Mouse (Mus musculus) cerebellum, adult 2 months (tissue): ENCODE measurements at regions not wholly inside any gene's neighbourhood (a gene's known extent, or its start where the extent isn't known, plus 50 kb on each side); places are given as distances from the start of the nearest gene placed in this dataset.

Source experiments
- CTCF ChIP-seq: fragments of 200-500 bp; IDR thresholded peaks from 2 replicates; pipeline ENCODE4 v1.5.1; 2011; ENCODE audit warnings: low read depth, mild to moderate bottlenecking, control low read depth, low read length, moderate library complexity, borderline replicate concordance; ENCODE audit not compliant: insufficient read depth
- POLR2A ChIP-seq: fragments of 200-500 bp; IDR thresholded peaks from 2 replicates; pipeline ENCODE4 v1.6.1; 2011; ENCODE audit warnings: low read length, control low read depth, borderline replicate concordance; ENCODE audit not compliant: insufficient read depth

- TF ChIP-seq CTCF: peak; percentile 95
- peak; percentile 28; the same call in 1 of the 2 replicates for TF ChIP-seq POLR2A
Observed at GRCm38 (mm10) chr8:31033281-31033680, 2395.2 kb upstream of the 5930422O12Rik start.
